Mouse (Mus musculus) stomach, postnatal 0 days (tissue): ENCODE measurements at regions not wholly inside any gene's neighbourhood (a gene's known extent, or its start where the extent isn't known, plus 50 kb on each side); places are given as distances from the start of the nearest gene placed in this dataset.

Experiments used
- CTCF ChIP-seq: IDR thresholded peaks from 2 replicates; pipeline ENCODE4 v1.5.1; 2016; ENCODE audit warnings: antibody characterized with exemption, low read depth, mild to moderate bottlenecking, moderate library complexity
- EP300 ChIP-seq: optimal IDR thresholded peaks from 2 replicates; pipeline ENCODE3; 2016; ENCODE audit warnings: antibody characterized with exemption

DNA sequence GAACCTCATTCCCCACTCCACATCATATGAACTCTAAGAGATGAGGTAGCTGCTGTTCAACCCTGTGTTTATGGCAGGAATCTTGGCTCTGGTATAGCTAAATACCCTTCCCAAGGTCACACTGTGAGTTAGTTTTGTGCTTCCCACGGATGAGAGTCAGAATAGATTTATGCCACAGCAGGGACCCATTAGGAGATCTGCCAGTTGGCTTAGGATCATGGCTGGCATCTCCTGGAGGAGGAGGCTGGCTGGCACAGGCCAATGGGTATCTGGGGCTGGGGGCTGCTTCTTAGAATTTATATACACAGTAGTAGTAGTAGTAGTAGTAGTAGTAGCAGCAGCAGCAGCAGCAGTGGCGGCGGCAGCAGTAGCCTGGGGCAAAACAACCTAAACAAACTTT lies 111.8 kb downstream of the Nucb2 start:
- TF ChIP-seq CTCF (no peak), EP300 (no peak)
